Mouse (Mus musculus): ENCODE results near the gene Zgpat.

DNA sequence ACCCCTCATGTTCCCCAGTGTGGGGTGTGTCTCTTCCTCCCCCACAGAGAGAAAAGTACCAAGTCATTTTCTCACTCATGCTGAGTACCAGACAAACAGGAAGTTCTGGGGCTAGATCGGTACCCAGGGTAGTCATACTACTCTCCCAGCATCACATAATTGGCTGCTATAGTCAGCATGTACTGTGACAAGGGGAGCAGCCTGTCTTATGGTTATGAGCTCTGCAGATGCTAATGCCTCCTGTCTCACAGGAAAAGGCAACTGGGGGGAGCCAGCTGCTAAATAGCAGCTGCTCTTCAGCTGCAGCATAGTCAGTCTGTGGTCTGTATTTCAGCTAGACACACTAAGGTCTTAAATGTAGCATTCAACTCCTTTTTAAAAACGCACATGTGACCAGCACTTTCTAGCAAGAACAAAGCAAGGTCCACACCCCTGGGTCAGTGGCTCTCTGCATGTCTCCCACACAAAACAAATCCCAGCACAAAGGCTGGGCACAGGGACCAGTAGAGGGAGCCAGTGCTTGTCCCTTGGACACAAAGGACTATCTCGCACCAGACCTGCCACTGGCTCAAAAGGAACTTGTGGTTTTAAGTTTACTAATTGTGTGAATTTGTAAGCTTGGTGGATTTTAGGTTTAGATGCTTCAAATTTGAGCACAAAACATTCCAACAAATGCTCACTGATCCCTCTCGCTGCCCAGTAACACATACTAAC lies 46.2 kb downstream of the Zgpat start:
- TF ChIP-seq CTCF (IDR thresholded peaks at IDR 0.05; ENCODE audit: extremely low read depth, insufficient read depth, insufficient read length, insufficient replicate concordance) (peak; percentile 71; the same call in 1 of the 2 replicates), POLR2A (IDR thresholded peaks at IDR 0.05; ENCODE audit: low read depth, low read length) (no peak)

Measured in spleen, adult 2 months (tissue).